Mouse (Mus musculus) ovary, postnatal 36 days (tissue): ENCODE data around the gene Fam166b.

Experiments
- DNase-seq: peaks from one replicate; pipeline ENCODE4 v3.0.0; 2022; ENCODE audit warnings: low spot score, mixed read lengths

The Fam166b gene

GRCm38 (mm10) chr4:43428180-43428861, 613 bp downstream of the Fam166b start:
- peak; percentile 11 for DNase-seq

- peak; percentile 5 for DNase-seq
Observed at GRCm38 (mm10) chr4:43427501-43428179, 1.3 kb downstream of the Fam166b start.

- DNase-seq = no peak
Observed at GRCm38 (mm10) chr4:43426487-43426886, 2.4 kb downstream of the Fam166b start.

GRCm38 (mm10) chr4:43425648-43426380, 3.1 kb downstream of the Fam166b start:
- DNase-seq = peak; percentile 8

GRCm38 (mm10) chr4:43425197-43425596, 3.7 kb downstream of the Fam166b start:
- DNase-seq = peak; percentile 9

- DNase-seq = no peak
Observed at GRCm38 (mm10) chr4:43424072-43424471, 4.9 kb downstream of the Fam166b start.

- DNase-seq = peak; percentile 21
Observed at GRCm38 (mm10) chr4:43423267-43423934, 5.5 kb downstream of the Fam166b start.

GRCm38 (mm10) chr4:43421632-43422240, 7.2 kb downstream of the Fam166b start:
- peak; percentile 21 for DNase-seq

- DNase-seq = peak; percentile 65
Observed at GRCm38 (mm10) chr4:43420305-43420704, 8.6 kb downstream of the Fam166b start.

GRCm38 (mm10) chr4:43419801-43420281, 9.1 kb downstream of the Fam166b start:
- DNase-seq = peak; percentile 8

- peak; percentile 40 for DNase-seq
Observed at GRCm38 (mm10) chr4:43418973-43419656, 9.8 kb downstream of the Fam166b start.

- no peak for DNase-seq
Observed at GRCm38 (mm10) chr4:43418450-43418849, 10.5 kb downstream of the Fam166b start.

GRCm38 (mm10) chr4:43417269-43418062, 11.5 kb downstream of the Fam166b start:
- DNase-seq = no peak

- no peak for DNase-seq
Observed at GRCm38 (mm10) chr4:43416071-43416490, 12.9 kb downstream of the Fam166b start.

- no peak for DNase-seq
Observed at GRCm38 (mm10) chr4:43415221-43416070, 13.5 kb downstream of the Fam166b start.

GRCm38 (mm10) chr4:43414761-43415160, 14.2 kb downstream of the Fam166b start:
- DNase-seq = no peak

- DNase-seq = no peak
Observed at GRCm38 (mm10) chr4:43407071-43407920, 21.6 kb downstream of the Fam166b start.
